In the genomic region with DNA sequence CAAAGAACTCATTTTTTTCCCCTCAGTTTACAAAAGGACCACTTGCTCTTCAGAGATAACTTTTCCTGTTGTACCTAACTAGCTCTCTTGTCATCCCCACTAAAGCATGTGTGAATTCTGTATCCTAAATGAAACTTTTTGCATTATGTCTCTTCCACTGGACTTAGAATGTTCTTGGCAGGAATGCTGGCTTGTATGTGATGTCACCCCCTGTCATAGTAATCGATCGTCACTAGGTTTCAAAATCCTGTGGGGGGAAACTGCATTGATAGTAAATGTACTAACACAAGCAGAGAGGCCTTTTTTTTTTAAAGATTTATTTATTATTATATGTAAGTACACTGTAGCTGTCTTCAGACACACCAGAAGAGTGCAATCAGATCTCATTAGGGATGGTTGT, we compare ENCODE assay signal across 24 mouse cellular contexts.
DNase-seq lines count a peak whose midpoint lies in the region; ATAC-seq and TF ChIP-seq lines count a peak whose summit lies in the region.
"Had no signal": no experiment of that assay in that cellular context is flagged by ENCODE, and none has a peak within 500 bp of the region (broad histone marks: within the 10 kb centered on the region; RNA-seq: fewer than 3 reads in every experiment).

No protein-coding gene starts in this region.

- no peak overlapping the region for H3K4me2 ChIP-seq in liver, postnatal 0 days (ENCODE audit: low read depth, low read length)
- no peak overlapping the region for H3K4me2 ChIP-seq in liver, embryonic 12.5 days
- H3K4me2 ChIP-seq: embryonic facial prominence, embryonic 12.5 days; forebrain, embryonic 13.5 days; forebrain, embryonic 15.5 days had no signal

- H3K9me3 ChIP-seq in liver, postnatal 0 days (ENCODE audit: low read length): no peaks in the 10 kb centered on the region
- H3K9me3 ChIP-seq in liver, embryonic 12.5 days (replicated peaks): no peaks in the 10 kb centered on the region
- H3K9me3 ChIP-seq: embryonic facial prominence, embryonic 10.5 days; embryonic facial prominence, embryonic 12.5 days; forebrain, embryonic 13.5 days; forebrain, embryonic 15.5 days; G1E had no signal

- no peak overlapping the region for H3K4me3 ChIP-seq in heart, adult 2 months
- H3K4me3 ChIP-seq in liver, postnatal 0 days (ENCODE audit: low read depth, low read length): no peak overlapping the region
- no peak overlapping the region for H3K4me3 ChIP-seq in liver, embryonic 12.5 days
- H3K4me3 ChIP-seq: embryonic facial prominence, embryonic 10.5 days; embryonic facial prominence, embryonic 12.5 days; forebrain, embryonic 13.5 days; forebrain, embryonic 15.5 days had no signal

- DNase-seq in adrenal gland, adult 2 months: peak; percentile 35
- DNase-seq in adrenal gland, postnatal 10 days: no peak
- DNase-seq in heart, adult 2 months: no peak
- no peak for DNase-seq in heart, adult 18-20 months
- no peak for DNase-seq in liver, postnatal 0 days
- DNase-seq: adrenal gland, postnatal 14 days; adrenal gland, postnatal 36 days; B cell, adult 2 months; cerebellum, adult 11-12 months; cerebellum, adult 2 months; cerebellum, adult 9-10 months; cerebellum, postnatal 10 days; cerebellum, postnatal 25 days; forebrain, postnatal 0 days had no signal

- no peak for TF ChIP-seq POLR2A in heart, adult 2 months (IDR thresholded peaks at IDR 0.05; ENCODE audit: insufficient read depth, low read depth, low read length)

- peaks cover 17% of the 10 kb centered on the region for H3K4me1 ChIP-seq in heart, adult 2 months (ENCODE audit: control insufficient read depth, insufficient read depth, low read length)
- peaks cover 28% of the 10 kb centered on the region for H3K4me1 ChIP-seq in liver, postnatal 0 days (ENCODE audit: insufficient read depth)
- H3K4me1 ChIP-seq in liver, embryonic 12.5 days: peaks cover 31% of the 10 kb centered on the region
- H3K4me1 ChIP-seq: forebrain, embryonic 15.5 days had no signal

- H3K27ac ChIP-seq in heart, adult 2 months: peak overlapping the region; percentile 12; the same call in 1 of the 2 replicates
- no peak overlapping the region for H3K27ac ChIP-seq in liver, postnatal 0 days (ENCODE audit: low read depth)
- no peak overlapping the region for H3K27ac ChIP-seq in liver, embryonic 12.5 days
- H3K27ac ChIP-seq: embryonic facial prominence, embryonic 10.5 days; embryonic facial prominence, embryonic 12.5 days; forebrain, embryonic 13.5 days; forebrain, embryonic 15.5 days had no signal

- H3K79me2 ChIP-seq in heart, adult 2 months (replicated peaks; ENCODE audit: control insufficient read depth, insufficient read depth, low read length): peaks cover 9% of the 10 kb centered on the region; the same call in 1 of the 2 replicates

- H3K36me3 ChIP-seq in heart, adult 2 months (ENCODE audit: control insufficient read depth, insufficient read depth, low read length): peaks cover 27% of the 10 kb centered on the region
- H3K36me3 ChIP-seq in liver, postnatal 0 days (replicated peaks; ENCODE audit: insufficient read depth, low read length): 0 out of 2 replicates have a peak, but pooled peaks cover 2% of the 10 kb centered on the region
- H3K36me3 ChIP-seq in liver, embryonic 12.5 days: no peaks in the 10 kb centered on the region
- H3K36me3 ChIP-seq: embryonic facial prominence, embryonic 12.5 days; forebrain, embryonic 15.5 days had no signal

- H3K27me3 ChIP-seq in heart, adult 2 months (ENCODE audit: control insufficient read depth, insufficient read depth, low read length): no peaks in the 10 kb centered on the region
- no peaks in the 10 kb centered on the region for H3K27me3 ChIP-seq in liver, postnatal 0 days (ENCODE audit: insufficient read depth, low read length)
- H3K27me3 ChIP-seq in liver, embryonic 12.5 days (replicated peaks): no peaks in the 10 kb centered on the region
- H3K27me3 ChIP-seq: CH12.LX; embryonic facial prominence, embryonic 12.5 days; forebrain, embryonic 13.5 days; forebrain, embryonic 15.5 days; Patski had no signal

- H3K9ac ChIP-seq in heart, adult 2 months (ENCODE audit: low read depth, low read length): no peak overlapping the region
- no peak overlapping the region for H3K9ac ChIP-seq in liver, postnatal 0 days (replicated peaks)
- no peak overlapping the region for H3K9ac ChIP-seq in liver, embryonic 12.5 days
- H3K9ac ChIP-seq: embryonic facial prominence, embryonic 12.5 days; forebrain, embryonic 13.5 days; forebrain, embryonic 15.5 days; forebrain, postnatal 0 days had no signal

- WGBS in heart, adult 2 months: 30% methylated on average over 2 of the region's 2 CpGs
- WGBS in liver, postnatal 0 days (ENCODE audit: insufficient replicate concordance): 59% methylated on average over 2 of the region's 2 CpGs
- WGBS in liver, embryonic 12.5 days (ENCODE audit: insufficient replicate concordance): 80% methylated on average over 2 of the region's 2 CpGs

- intact Hi-C loops in heart, adult 2 months (cut with DNase I): no loop called here

- TF ChIP-seq CTCF in heart, adult 2 months (IDR thresholded peaks at IDR 0.05): no peak
- TF ChIP-seq CTCF in liver, postnatal 0 days (IDR thresholded peaks at IDR 0.05; ENCODE audit: low read depth): no peak

- no peak for TF ChIP-seq EP300 in heart, adult 2 months (IDR thresholded peaks at IDR 0.05; ENCODE audit: insufficient read depth, low read depth, low read length)
- no peak for TF ChIP-seq EP300 in liver, postnatal 0 days (IDR thresholded peaks at IDR 0.05; ENCODE audit: low read depth)

- ATAC-seq in liver, postnatal 0 days: peak; percentile 63
- no peak for ATAC-seq in liver, embryonic 12.5 days
- ATAC-seq: activated CD4-positive, CD25-positive, alpha-beta regulatory T cell, adult 4 months; CD4-positive, CD25-positive, alpha-beta regulatory T cell, adult 4 months; forebrain, embryonic 13.5 days; forebrain, embryonic 15.5 days; forebrain, postnatal 0 days; Patski had no signal
